Mouse (Mus musculus) kidney, postnatal 36 days (tissue): Measurements from ENCODE around the gene Ttll2.
"Not testable (repeated sequence)": the region's sequence is repeated elsewhere in the genome, so short reads cannot be mapped to it uniquely, and the experiment has no call there.

Source experiments
- DNase-seq, 2 experiments: peaks; one replicate each; pipeline ENCODE4 v3.0.0; 2021 to 2022; ENCODE audit warnings: mixed read lengths in 2 of 2

Ttll2 gene

DNA sequence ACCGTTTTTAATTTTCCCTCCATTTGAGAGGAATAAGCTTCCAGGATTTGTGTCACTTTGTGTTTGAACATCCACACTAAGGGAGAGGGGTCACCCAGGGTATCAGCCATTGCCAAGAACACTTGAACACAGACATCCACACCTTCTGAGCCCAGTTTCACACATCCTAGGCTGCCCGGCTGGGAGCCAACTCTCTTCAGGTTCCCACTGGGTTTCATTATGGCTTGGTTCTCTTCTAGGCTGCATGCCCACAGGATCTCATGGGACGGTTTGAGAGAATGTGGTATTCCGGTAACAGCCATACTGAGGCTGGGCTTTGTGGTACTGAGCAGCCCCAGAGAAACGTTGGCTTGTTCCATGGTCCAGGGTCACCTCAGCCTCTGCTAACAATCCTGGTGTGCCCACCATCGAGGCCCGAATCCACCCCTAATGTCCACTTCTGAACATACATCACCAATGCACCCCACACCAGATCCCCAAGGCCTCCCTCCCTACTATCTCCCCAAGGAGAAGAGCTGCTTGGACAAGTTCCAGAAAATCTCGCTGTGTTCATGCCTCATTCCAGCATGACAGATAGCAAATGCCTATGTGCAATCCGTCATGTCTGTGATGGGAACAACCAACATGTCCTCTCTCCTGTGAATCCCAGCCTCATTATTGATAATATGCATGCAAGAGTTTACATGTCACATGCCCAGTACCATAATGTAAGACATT, 8.4 kb upstream of the Ttll2 start:
- not testable (repeated sequence) for DNase-seq

- not testable (repeated sequence) for DNase-seq
Measured at GRCm38 (mm10) chr17:7359806-7360205, 7.3 kb upstream of the Ttll2 start.

DNA sequence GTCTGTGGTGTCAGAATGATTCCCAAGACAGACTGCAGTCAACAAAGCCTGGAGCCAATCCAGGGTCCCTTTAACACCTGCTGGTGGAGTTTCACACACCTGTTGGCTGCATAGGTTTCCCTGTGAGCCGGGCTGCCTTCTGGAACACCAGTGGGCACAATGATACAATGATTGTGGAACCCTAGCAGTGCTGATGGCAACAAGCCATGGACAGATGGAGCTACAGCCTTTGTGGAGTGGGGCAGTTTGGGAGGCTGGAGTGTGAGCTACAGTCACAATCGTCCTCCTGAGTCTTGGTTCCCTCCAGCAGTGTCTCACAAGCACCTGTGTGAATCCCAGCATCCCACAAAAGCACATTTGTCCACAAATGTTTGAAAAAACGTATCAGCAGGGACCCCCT, 3.7 kb downstream of the Ttll2 start:
- not testable (repeated sequence) for DNase-seq

GRCm38 (mm10) chr17:7337381-7337780, 15.1 kb downstream of the Ttll2 start:
- not testable (repeated sequence) for DNase-seq

DNA sequence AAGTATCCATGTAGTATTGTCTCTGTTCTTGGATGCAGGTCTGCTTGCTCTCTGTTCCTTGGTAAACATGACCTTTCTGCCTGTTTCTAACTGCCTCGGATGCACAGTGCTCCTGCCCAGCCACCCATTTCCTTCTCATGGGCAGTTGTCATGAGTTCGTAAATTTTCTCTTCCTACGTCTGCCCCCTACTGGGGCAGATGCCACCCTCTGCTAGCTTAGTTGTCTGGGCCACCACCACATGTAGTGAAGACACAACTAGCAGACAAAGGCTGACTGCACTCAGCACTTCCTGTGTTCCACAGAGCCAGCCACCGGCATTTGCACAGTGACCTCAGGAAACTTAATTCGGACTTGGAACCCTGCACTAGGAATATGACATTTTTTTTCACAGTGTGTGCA, 19.8 kb downstream of the Ttll2 start:
- DNase-seq: not testable (repeated sequence)

DNA sequence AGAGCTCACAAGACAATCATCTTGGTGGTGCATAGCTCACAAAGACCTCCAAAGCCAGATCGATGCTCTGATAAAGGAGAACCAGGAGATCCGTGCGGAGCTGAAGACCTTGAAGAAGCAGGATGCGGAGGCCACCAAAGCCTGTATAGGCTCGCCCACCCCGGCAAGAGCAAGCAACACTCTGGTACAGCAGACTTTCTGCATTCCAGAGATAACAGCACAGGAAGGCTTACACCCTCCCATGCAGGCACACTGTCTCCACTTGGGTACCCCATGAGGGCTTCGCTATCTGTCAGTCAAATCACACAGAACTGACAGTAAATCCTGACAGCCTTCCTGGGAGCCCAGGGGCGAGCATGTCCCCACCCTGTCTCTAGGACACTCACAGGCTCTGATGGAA, 26.1 kb downstream of the Ttll2 start:
- not testable (repeated sequence) for DNase-seq

GRCm38 (mm10) chr17:7324346-7324745, 28.1 kb downstream of the Ttll2 start, which contains the start of gene Tcp10a:
Gene Tcp10a, plus strand, starts transcription at chr17:7324646.
- DNase-seq: not testable (repeated sequence)

DNA sequence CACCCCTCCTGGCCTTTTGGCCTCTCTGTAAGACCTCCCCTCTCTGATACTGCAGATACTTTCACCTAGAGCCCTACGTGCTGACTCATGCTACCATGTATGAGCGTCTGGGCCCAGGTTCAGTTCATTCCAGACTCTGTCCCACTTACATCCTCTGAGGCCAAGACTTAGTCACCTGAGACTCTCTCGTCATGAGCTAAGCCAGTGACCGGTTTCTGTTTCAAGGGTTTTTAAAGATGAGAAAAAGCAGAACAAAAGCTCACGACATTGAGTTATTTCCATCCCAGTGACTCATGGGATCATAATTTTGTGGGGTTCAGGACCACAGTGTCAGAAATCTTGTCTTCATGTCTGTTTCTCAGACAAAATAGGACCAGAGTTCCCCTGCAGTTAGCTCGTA, 32.7 kb downstream of the Ttll2 start:
- not testable (repeated sequence) for DNase-seq

DNA sequence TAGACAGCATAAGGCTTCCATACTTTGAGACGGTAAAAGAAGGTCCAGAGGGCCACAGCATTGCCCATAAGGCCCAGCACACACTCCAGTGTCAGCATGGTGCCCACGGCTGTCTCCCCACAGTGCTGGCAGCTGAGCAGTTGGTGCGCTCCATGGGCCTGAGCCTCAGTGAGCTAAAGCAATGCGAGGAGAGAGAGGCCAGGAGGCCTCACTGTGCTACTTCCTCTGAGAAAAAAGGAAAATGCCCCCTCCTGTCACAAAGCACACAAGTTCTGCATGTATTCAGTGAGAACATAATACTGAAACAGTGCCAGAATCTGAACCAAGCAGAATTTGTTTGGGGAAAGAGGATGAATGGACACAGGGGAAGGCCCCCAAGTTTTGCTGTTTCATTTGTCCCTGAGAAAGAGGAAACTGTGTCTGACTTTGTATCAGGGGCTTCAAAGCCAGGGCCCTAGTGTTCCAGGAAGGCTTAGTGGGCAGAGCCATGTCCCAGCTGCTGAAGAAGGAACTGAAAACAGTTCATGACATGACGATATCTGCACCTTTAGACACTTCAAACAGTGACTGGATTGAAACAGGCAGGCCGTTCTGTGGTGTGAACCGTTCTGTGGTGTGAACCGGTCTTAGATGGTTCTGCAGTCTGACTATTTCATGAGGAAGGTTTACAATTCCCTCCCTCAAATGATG, 36.7 kb downstream of the Ttll2 start:
- DNase-seq: not testable (repeated sequence)

- peak; percentile 26 to 31 for DNase-seq
Measured at GRCm38 (mm10) chr17:7306278-7307196, 46.0 kb downstream of the Ttll2 start.
